Mouse (Mus musculus): ENCODE measurements around the gene Defa37. TPM values are rescaled to one million over a fixed set of nuclear protein-coding genes. Genes with fewer than 3 reads are reported as not detected.
"Not testable (repeated sequence)": the region's sequence is repeated elsewhere in the genome, so short reads cannot be mapped to it uniquely, and the experiment has no call there.

The Defa37 gene
- not detected in 2 replicates for polyA plus RNA-seq (2015; fragmentation: Nextera tagmentation; extraction: Ambion mirVana)

DNA sequence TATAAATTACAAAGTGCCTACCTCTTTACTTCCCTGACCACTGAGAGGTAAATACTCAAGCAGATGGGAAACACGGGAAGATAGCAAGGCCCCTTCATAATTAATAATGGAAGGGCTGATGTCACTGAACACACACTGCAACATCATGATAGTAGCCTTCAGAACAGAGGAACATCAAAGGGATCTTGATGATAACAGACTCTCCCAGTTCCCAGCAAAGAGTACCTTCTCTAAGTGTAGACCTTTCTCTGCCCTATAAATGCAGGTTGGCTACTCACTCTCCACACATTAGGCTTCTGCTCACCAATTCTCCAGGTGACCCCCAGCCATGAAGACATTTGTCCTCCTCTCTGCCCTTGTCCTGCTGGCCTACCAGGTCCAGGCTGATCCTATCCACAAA is at the start of gene Defa37:
Gene Defa37 (plus strand): TSS at position 301 of the 400 bp plus-strand sequence.
- H3K9ac ChIP-seq (replicated peaks; ENCODE audit: low read depth); H3K4me1 ChIP-seq (ENCODE audit: insufficient read depth, low read depth, low read length); H3K27ac ChIP-seq (ENCODE audit: low read length); H3K27me3 ChIP-seq (replicated peaks; ENCODE audit: insufficient read depth, low read length); H3K9me3 ChIP-seq (ENCODE audit: low read length); H3K4me3 ChIP-seq (ENCODE audit: low read depth, low read length); ATAC-seq; H3K4me2 ChIP-seq (replicated peaks; ENCODE audit: low read depth, low read length); H3K36me3 ChIP-seq (ENCODE audit: insufficient read depth, low read length); DNase-seq (ENCODE audit: low spot score): not testable (repeated sequence)
- WGBS: no CpG with 5 or more reads among the region's 1 CpGs

- not testable (repeated sequence) for H3K27ac ChIP-seq (ENCODE audit: low read length); H3K4me1 ChIP-seq (ENCODE audit: insufficient read depth, low read depth, low read length); DNase-seq (ENCODE audit: low spot score); H3K27me3 ChIP-seq (replicated peaks; ENCODE audit: insufficient read depth, low read length); H3K4me3 ChIP-seq (ENCODE audit: low read depth, low read length); H3K9ac ChIP-seq (replicated peaks; ENCODE audit: low read depth); H3K4me2 ChIP-seq (replicated peaks; ENCODE audit: low read depth, low read length); H3K9me3 ChIP-seq (ENCODE audit: low read length); ATAC-seq; H3K36me3 ChIP-seq (ENCODE audit: insufficient read depth, low read length)
- no CpG with 5 or more reads among the region's 2 CpGs for WGBS
Measured at GRCm38 (mm10) chr8:21528732-21529131, 36.5 kb upstream of the Defa37 start, which contains the start of gene Defa32. Gene Defa32 (plus strand): TSS chr8:21529032.

- not testable (repeated sequence) for H3K9ac ChIP-seq (replicated peaks; ENCODE audit: low read depth); H3K4me2 ChIP-seq (replicated peaks; ENCODE audit: low read depth, low read length); DNase-seq (ENCODE audit: low spot score); H3K9me3 ChIP-seq (ENCODE audit: low read length); ATAC-seq; H3K36me3 ChIP-seq (ENCODE audit: insufficient read depth, low read length); H3K4me1 ChIP-seq (ENCODE audit: insufficient read depth, low read depth, low read length); H3K27ac ChIP-seq (ENCODE audit: low read length); H3K4me3 ChIP-seq (ENCODE audit: low read depth, low read length); H3K27me3 ChIP-seq (replicated peaks; ENCODE audit: insufficient read depth, low read length)
- no CpG with 5 or more reads among the region's 1 CpGs for WGBS
Measured at GRCm38 (mm10) chr8:21582706-21583105, 17.5 kb downstream of the Defa37 start, which contains the start of gene Defa28. Gene Defa28 (plus strand): TSS chr8:21583006.

DNA sequence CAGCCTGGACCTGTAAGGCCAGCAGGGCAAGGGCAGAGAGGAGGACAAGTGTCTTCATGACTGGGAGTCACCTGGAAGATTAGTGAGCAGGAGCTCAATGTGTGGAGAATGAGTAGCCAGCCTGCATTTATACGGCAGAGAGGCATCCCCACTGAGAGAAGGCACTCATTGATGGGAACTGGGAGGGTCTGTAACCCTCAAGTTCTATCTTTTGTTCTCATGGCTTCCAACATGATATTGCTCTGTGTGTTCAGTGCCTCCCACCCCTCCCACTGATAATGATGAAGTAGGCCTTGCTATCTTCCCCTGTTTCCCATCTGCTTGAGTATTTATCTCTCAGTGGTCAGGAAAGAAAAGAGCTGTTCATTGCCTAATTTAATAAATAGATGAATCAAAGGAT is 29.2 kb downstream of the Defa37 start, which contains the start of gene Gm7861:
Gene Gm7861 (minus strand): TSS at position 101 of the 400 bp plus-strand sequence.
- not testable (repeated sequence) for ATAC-seq; H3K36me3 ChIP-seq (ENCODE audit: insufficient read depth, low read length); H3K4me1 ChIP-seq (ENCODE audit: insufficient read depth, low read depth, low read length); DNase-seq (ENCODE audit: low spot score); H3K9me3 ChIP-seq (ENCODE audit: low read length); H3K4me2 ChIP-seq (replicated peaks; ENCODE audit: low read depth, low read length); H3K4me3 ChIP-seq (ENCODE audit: low read depth, low read length); H3K27ac ChIP-seq (ENCODE audit: low read length); H3K27me3 ChIP-seq (replicated peaks; ENCODE audit: insufficient read depth, low read length); H3K9ac ChIP-seq (replicated peaks; ENCODE audit: low read depth)
- WGBS: no CpG with 5 or more reads among the region's 1 CpGs

Other genes starting within 250 kb of the Defa37 start
- gene Defa27, start 249.8 kb upstream of the Defa37 start, polyA plus RNA-seq (2015; fragmentation: Nextera tagmentation; extraction: Ambion mirVana): not detected in 2 replicates
- gene Defa29, start 238.4 kb upstream of the Defa37 start, polyA plus RNA-seq (2015; fragmentation: Nextera tagmentation; extraction: Ambion mirVana): not detected in 2 replicates
- not detected in 2 replicates for gene Defa2, start 186.9 kb upstream of the Defa37 start, polyA plus RNA-seq (2015; fragmentation: Nextera tagmentation; extraction: Ambion mirVana)
- gene Defa33, start 173.6 kb upstream of the Defa37 start, polyA plus RNA-seq (2015; fragmentation: Nextera tagmentation; extraction: Ambion mirVana): not detected in 2 replicates
- not detected in 2 replicates for gene Defa36, start 138.0 kb upstream of the Defa37 start, polyA plus RNA-seq (2015; fragmentation: Nextera tagmentation; extraction: Ambion mirVana)
- gene Gm7849, start 108.8 kb upstream of the Defa37 start, polyA plus RNA-seq (2015; fragmentation: Nextera tagmentation; extraction: Ambion mirVana): not detected in 2 replicates
- gene Defa20, start 56.1 kb upstream of the Defa37 start, polyA plus RNA-seq (2015; fragmentation: Nextera tagmentation; extraction: Ambion mirVana): not detected in 2 replicates
- gene Defa32, start 36.4 kb upstream of the Defa37 start, polyA plus RNA-seq (2015; fragmentation: Nextera tagmentation; extraction: Ambion mirVana): not detected in 2 replicates
- not detected in 2 replicates for gene Defa28, start 17.6 kb downstream of the Defa37 start, polyA plus RNA-seq (2015; fragmentation: Nextera tagmentation; extraction: Ambion mirVana)
- not detected in 2 replicates for gene Gm7861, start 29.1 kb downstream of the Defa37 start, polyA plus RNA-seq (2015; fragmentation: Nextera tagmentation; extraction: Ambion mirVana)
- gene Defa26, start 52.8 kb downstream of the Defa37 start, polyA plus RNA-seq (2015; fragmentation: Nextera tagmentation; extraction: Ambion mirVana): not detected in 2 replicates
- gene Defa17, start 90.4 kb downstream of the Defa37 start, polyA plus RNA-seq (2015; fragmentation: Nextera tagmentation; extraction: Ambion mirVana): not detected in 2 replicates
- gene Defa34, start 100.4 kb downstream of the Defa37 start, polyA plus RNA-seq (2015; fragmentation: Nextera tagmentation; extraction: Ambion mirVana): not detected in 2 replicates
- gene AY761184, start 138.3 kb downstream of the Defa37 start, polyA plus RNA-seq (2015; fragmentation: Nextera tagmentation; extraction: Ambion mirVana): not detected in 2 replicates
- gene Defa24, start 169.1 kb downstream of the Defa37 start, polyA plus RNA-seq (2015; fragmentation: Nextera tagmentation; extraction: Ambion mirVana): not detected in 2 replicates